ENCODE assay signal across 15 mouse cellular contexts in the genomic region with DNA sequence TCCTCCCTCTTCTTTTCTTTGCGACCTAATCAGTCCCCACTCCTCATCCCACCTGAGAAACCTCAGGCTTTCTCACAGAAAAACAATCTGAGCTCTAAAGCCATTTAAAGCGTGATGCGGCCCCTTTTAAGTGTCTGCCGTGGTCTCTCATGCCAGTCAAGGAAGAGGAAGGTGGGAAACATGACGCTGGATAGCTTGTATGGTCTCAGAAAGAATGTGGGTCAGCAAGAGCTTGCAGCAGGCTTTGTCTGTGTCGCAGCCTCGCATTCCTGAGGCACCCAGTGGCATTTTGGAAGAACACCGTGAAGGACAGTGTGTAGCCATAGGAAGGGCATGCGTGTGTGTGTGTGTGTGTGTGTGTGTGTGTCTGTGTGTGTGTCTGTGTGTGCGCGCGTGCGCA.
DNase-seq lines count a peak whose midpoint lies in the region; ATAC-seq and TF ChIP-seq lines count a peak whose summit lies in the region.
"Had no signal": no experiment of that assay in that cellular context is flagged by ENCODE, and none has a peak within 500 bp of the region (broad histone marks: within the 10 kb centered on the region; RNA-seq: fewer than 3 reads in every experiment).

No protein-coding gene starts in this region.

- H3K4me1 ChIP-seq in kidney, postnatal 0 days (replicated peaks; ENCODE audit: insufficient read depth, low read length), result no peaks in the 10 kb centered on the region; the same call in 1 of the 2 replicates
- H3K4me1 ChIP-seq in embryonic facial prominence, embryonic 15.5 days, result peaks cover 35% of the 10 kb centered on the region
- H3K4me1 ChIP-seq in stomach, embryonic 14.5 days (ENCODE audit: control insufficient read depth, insufficient read depth, low read length), result peaks cover 13% of the 10 kb centered on the region

- H3K9ac ChIP-seq in kidney, postnatal 0 days (ENCODE audit: low read depth, low read length), result no peak overlapping the region
- H3K9ac ChIP-seq in embryonic facial prominence, embryonic 15.5 days, result no peak overlapping the region
- H3K9ac ChIP-seq in stomach, embryonic 14.5 days (replicated peaks; ENCODE audit: low read depth, low read length), result no peak overlapping the region

- TF ChIP-seq CTCF in kidney, postnatal 0 days (IDR thresholded peaks at IDR 0.05; ENCODE audit: low read depth), result no peak

- no peak overlapping the region for H3K4me3 ChIP-seq in kidney, postnatal 0 days (replicated peaks; ENCODE audit: low read depth, low read length)
- no peak overlapping the region for H3K4me3 ChIP-seq in embryonic facial prominence, embryonic 15.5 days (replicated peaks)
- H3K4me3 ChIP-seq in stomach, embryonic 14.5 days (ENCODE audit: low read depth, low read length), result no peak overlapping the region
- H3K4me3 ChIP-seq: erythroblast, embryonic 14.5 days had no signal

- WGBS in kidney, postnatal 0 days, result 57% methylated on average over 13 of the region's 13 CpGs
- WGBS in embryonic facial prominence, embryonic 15.5 days, result 57% methylated on average over 13 of the region's 13 CpGs
- WGBS in stomach, embryonic 14.5 days, result 61% methylated on average over 13 of the region's 13 CpGs

- no peaks in the 10 kb centered on the region for H3K36me3 ChIP-seq in kidney, postnatal 0 days (ENCODE audit: insufficient read depth, low read length)
- H3K36me3 ChIP-seq in embryonic facial prominence, embryonic 15.5 days, result no peaks in the 10 kb centered on the region
- no peaks in the 10 kb centered on the region for H3K36me3 ChIP-seq in stomach, embryonic 14.5 days (ENCODE audit: control insufficient read depth, insufficient read depth, low read length)

- H3K9me3 ChIP-seq in kidney, postnatal 0 days (replicated peaks; ENCODE audit: low read length), result no peaks in the 10 kb centered on the region
- no peaks in the 10 kb centered on the region; the same call in 1 of the 2 replicates for H3K9me3 ChIP-seq in embryonic facial prominence, embryonic 15.5 days (replicated peaks)
- no peaks in the 10 kb centered on the region for H3K9me3 ChIP-seq in stomach, embryonic 14.5 days (ENCODE audit: control insufficient read depth, low read depth, low read length)

- no peak overlapping the region for H3K27ac ChIP-seq in kidney, postnatal 0 days
- peak overlapping the region; percentile 79 for H3K27ac ChIP-seq in embryonic facial prominence, embryonic 15.5 days (replicated peaks)
- H3K27ac ChIP-seq in stomach, embryonic 14.5 days (ENCODE audit: low read length), result peak overlapping the region; percentile 61; the same call in 1 of the 2 replicates

- ATAC-seq in kidney, postnatal 0 days (replicated peaks; ENCODE audit: low FRiP score, low read depth), result no peak
- ATAC-seq in embryonic facial prominence, embryonic 15.5 days (ENCODE audit: insufficient number of reproducible peaks, low FRiP score, low TSS enrichment, low read depth), result no peak
- ATAC-seq in stomach, embryonic 14.5 days (ENCODE audit: insufficient number of reproducible peaks, insufficient read depth, low FRiP score, low read depth), result no peak

- no peak overlapping the region for H3K4me2 ChIP-seq in kidney, postnatal 0 days (ENCODE audit: low read length)
- no peak overlapping the region for H3K4me2 ChIP-seq in embryonic facial prominence, embryonic 15.5 days (replicated peaks)
- no peak overlapping the region for H3K4me2 ChIP-seq in stomach, embryonic 14.5 days (replicated peaks; ENCODE audit: low read depth, low read length)
- H3K4me2 ChIP-seq: liver, embryonic 11.5 days had no signal

- DNase-seq in adrenal gland, postnatal 14 days, result peak; percentile 25
- no peak for DNase-seq in adrenal gland, adult 8-10 months
- peak; percentile 18 for DNase-seq in kidney, postnatal 0 days (ENCODE audit: low spot score)
- no peak for DNase-seq in kidney, adult 8-10 months
- no peak for DNase-seq in cerebellum, postnatal 36 days
- no peak for DNase-seq in right cerebral cortex, postnatal 4 days
- DNase-seq: cerebellum, adult 11 months; heart, adult 11 months; heart, postnatal 4 days; kidney, postnatal 4 days; layer of hippocampus, postnatal 36 days had no signal

- H3K27me3 ChIP-seq in kidney, postnatal 0 days (ENCODE audit: insufficient read depth, low read length), result no peaks in the 10 kb centered on the region
- H3K27me3 ChIP-seq in embryonic facial prominence, embryonic 15.5 days, result no peaks in the 10 kb centered on the region
- H3K27me3 ChIP-seq in stomach, embryonic 14.5 days (ENCODE audit: control insufficient read depth, insufficient read depth, low read length), result no peaks in the 10 kb centered on the region

Comparison
In these comparisons a context has a peak if more than half of its experiments do, and no peak if none do; other contexts are left out.
1. DNase-seq: peak in adrenal gland, postnatal 14 days (single experiment) and kidney, postnatal 0 days (single experiment); none in adrenal gland, adult 8-10 months (single experiment), kidney, adult 8-10 months (0 of 2), cerebellum, postnatal 36 days (0 of 2) and right cerebral cortex, postnatal 4 days (single experiment).